Mouse (Mus musculus) embryonic stem cell, embryonic (primary cell): Measurements from ENCODE around the gene Cacng5.

Experiments used
- CTCF ChIA-PET, 4 experiments: fragments of 300-600 bp in 2 of 4; fragments of 350-600 bp in 2 of 4; sonication (Branson Sonifier 250); formaldehyde crosslinking; loops; one replicate each; lab custom pipeline; 2022; ENCODE audit warnings: inconsistent platforms in 2 of 4; lab: Charles Lee
- POLR2A ChIA-PET, 4 experiments: fragments of 300-600 bp in 2 of 4; fragments of 350-600 bp in 2 of 4; sonication (Branson Sonifier 250); formaldehyde crosslinking; loops; one replicate each; lab custom pipeline; 2022; ENCODE audit warnings: antibody characterized with exemption in 4 of 4, inconsistent platforms in 1 of 4; lab: Charles Lee

Cacng5 gene

GRCm38 (mm10) chr11:107844175-107844574 lies 70.7 kb downstream of the Cacng5 start:
- ChIA-PET POLR2A (no interaction called here), CTCF (interaction anchor here in 1 of 4 experiments (0.7 to 1.0 kb wide), 2 partner anchors 9 to 69 kb away, joined by 3 read pairs; no protein-coding TSS in a partner anchor)

GRCm38 (mm10) chr11:107833351-107834040 lies 81.4 kb downstream of the Cacng5 start:
- POLR2A ChIA-PET: interaction anchor here in 1 of 4 experiments (0.6 kb wide), 2 partner anchors 26 to 78 kb away, joined by 3 read pairs; no protein-coding TSS in a partner anchor
- CTCF ChIA-PET: no interaction called here
